Mouse (Mus musculus) stomach, postnatal 0 days (tissue): Measurements from ENCODE around the gene Nucb2.

Experiments
- CTCF ChIP-seq: IDR thresholded peaks from 2 replicates; pipeline ENCODE4 v1.5.1; 2016; ENCODE audit warnings: antibody characterized with exemption, low read depth, mild to moderate bottlenecking, moderate library complexity
- EP300 ChIP-seq: optimal IDR thresholded peaks from 2 replicates; pipeline ENCODE3; 2016; ENCODE audit warnings: antibody characterized with exemption

- no peak for TF ChIP-seq EP300
- no peak for TF ChIP-seq CTCF
These were observed 27.9 kb upstream of the Nucb2 start for GRCm38 (mm10) chr7:116476264-116476663.
